ENCODE assay signal across 8 mouse cellular contexts in genomic region chr5:140501982-140502836, GRCm38 (mm10). TPM values are rescaled to one million over a fixed set of nuclear protein-coding genes. Genes with fewer than 3 reads are reported as not detected.
DNase-seq lines count a peak whose midpoint lies in the region; ATAC-seq and TF ChIP-seq lines count a peak whose summit lies in the region.

No protein-coding gene starts in this region.

- no peak for ATAC-seq in CD4-positive, CD25-positive, alpha-beta regulatory T cell, adult 4 months
- peak; percentile 42; the same call in 1 of the 2 replicates for ATAC-seq in G1E (ENCODE audit: extremely low read depth, insufficient number of reproducible peaks, low FRiP score, poor library complexity, severe bottlenecking)
- ATAC-seq in granulocyte monocyte progenitor cell, adult 5-6 weeks (replicated peaks; ENCODE audit: poor library complexity, severe bottlenecking): peak; percentile 34
- no peak for ATAC-seq in liver, embryonic 14.5 days (ENCODE audit: insufficient read depth)

- peak overlapping the region; percentile 14 for H3K9ac ChIP-seq in liver, embryonic 14.5 days (replicated peaks)

- peak; percentile 56 for DNase-seq in CD4-positive, CD25-positive, alpha-beta regulatory T cell, adult 2 months (ENCODE audit: low read depth, low spot score)
- no peak for DNase-seq in G1E (ENCODE audit: low spot score)
- no peak for DNase-seq in liver, embryonic 14.5 days (ENCODE audit: low read depth in 3 of 3, low spot score in 3 of 3)
- DNase-seq in splenic B cell, adult 2 months (ENCODE audit: low read depth, low spot score): peak; percentile 82
- DNase-seq in gastrocnemius, postnatal 25 days: no peak
- no peak for DNase-seq in layer of hippocampus, postnatal 25 days (ENCODE audit: extremely low spot score in 1 of 2, low spot score in 1 of 2)

- peaks cover 7% of the 10 kb centered on the region for H3K9me3 ChIP-seq in G1E (replicated peaks)
- no peaks in the 10 kb centered on the region for H3K9me3 ChIP-seq in liver, embryonic 14.5 days (ENCODE audit: control insufficient read depth, low read length)

- peaks cover 27% of the 10 kb centered on the region for H3K27me3 ChIP-seq in G1E (ENCODE audit: insufficient read depth, low read length)
- H3K27me3 ChIP-seq in liver, embryonic 14.5 days (ENCODE audit: control insufficient read depth, insufficient read depth, low read length): no peaks in the 10 kb centered on the region
- no peaks in the 10 kb centered on the region for H3K27me3 ChIP-seq in splenic B cell, adult 2 months (ENCODE audit: control insufficient read depth, insufficient read depth, low read length, poor library complexity, severe bottlenecking)

- H3K4me1 ChIP-seq in G1E (ENCODE audit: insufficient read depth, low read depth, low read length): peaks cover 10% of the 10 kb centered on the region
- H3K4me1 ChIP-seq in liver, embryonic 14.5 days (replicated peaks; ENCODE audit: control insufficient read depth in 2 of 2, insufficient read depth in 2 of 2, low read length in 1 of 2): peaks cover 13 to 28% of the 10 kb centered on the region in 2 experiments

- WGBS in liver, embryonic 14.5 days (ENCODE audit: insufficient replicate concordance): 14% methylated on average over 14 of the region's 14 CpGs

- no peak for TF ChIP-seq CTCF in G1E (IDR thresholded peaks at IDR 0.05; ENCODE audit: low read depth, low read length)
- no peak for TF ChIP-seq CTCF in liver, embryonic 14.5 days (IDR thresholded peaks at IDR 0.05; ENCODE audit: low read depth)

- no peak overlapping the region for H3K4me3 ChIP-seq in G1E (ENCODE audit: low read depth, low read length)
- H3K4me3 ChIP-seq in liver, embryonic 14.5 days (ENCODE audit: insufficient read depth in 1 of 2, low read depth in 2 of 2, low read length in 2 of 2): peak overlapping the region in 1 of 2 experiments; percentile 14; a peak in 1 of 4 replicates

- no peaks in the 10 kb centered on the region for H3K36me3 ChIP-seq in G1E (replicated peaks)
- no peaks in the 10 kb centered on the region for H3K36me3 ChIP-seq in liver, embryonic 14.5 days (replicated peaks; ENCODE audit: control insufficient read depth, insufficient read depth, low read depth)
- no peaks in the 10 kb centered on the region for H3K36me3 ChIP-seq in splenic B cell, adult 2 months (ENCODE audit: control insufficient read depth, insufficient read depth, low read length, poor library complexity, severe bottlenecking)

- peak overlapping the region; percentile 60 for H3K4me2 ChIP-seq in liver, embryonic 14.5 days (ENCODE audit: low read depth)

- peak overlapping the region; percentile 4; the same call in 1 of the 2 replicates for H3K27ac ChIP-seq in liver, embryonic 14.5 days

- no peak for TF ChIP-seq EP300 in liver, embryonic 14.5 days (IDR thresholded peaks at IDR 0.05; ENCODE audit: low read depth)

RNA-seq across cellular contexts. Expression of gene Chst12, which starts 3.1 kb away (rescaled TPM):
- polyA plus RNA-seq in CD4-positive, CD25-positive, alpha-beta regulatory T cell, adult 4 months (2017; shearing (Covaris generic)): 10 to 100 TPM; 31.8 to 44.3 TPM
- total RNA-seq in G1E (2014; fragmentation: Nextera tagmentation) (not detected in 2 replicates), G1E (2017) (0.16 and 0.17 TPM in 2 replicates)
- 0.34 and 0.36 TPM in 2 replicates for polyA plus RNA-seq in G1E (2012)
- total RNA-seq in granulocyte monocyte progenitor cell, adult 5-6 weeks (2014; fragmentation: Nextera tagmentation): 79.1 and 85.4 TPM in 2 replicates
- 30.2 and 30.3 TPM in 2 replicates for total RNA-seq in granulocyte monocyte progenitor cell, adult 5-6 weeks (2017)
- 4.3 and 4.8 TPM in 2 replicates for polyA plus RNA-seq in liver, embryonic 14.5 days (2012; rRNA removed)
- 5.4 and 6.5 TPM in 2 replicates for polyA plus RNA-seq in liver, embryonic 14.5 days (2014; fragmentation: Nextera tagmentation; extraction: Ambion mirVana)
- 1 to 10 TPM; 4.6 to 5.9 TPM for total RNA-seq in gastrocnemius, postnatal 25 days (2021)
- 10 to 100 TPM; 18.8 to 19.5 TPM for total RNA-seq in layer of hippocampus, postnatal 25 days (2021)

RNA-seq across cellular contexts. Expression of gene Gm4869, which starts 56.8 kb away (rescaled TPM):
- polyA plus RNA-seq in CD4-positive, CD25-positive, alpha-beta regulatory T cell, adult 4 months (2017; shearing (Covaris generic)): not detected
- total RNA-seq in G1E (2014; fragmentation: Nextera tagmentation) (not detected in 2 replicates), G1E (2017) (not detected in 2 replicates)
- not detected in 2 replicates for polyA plus RNA-seq in G1E (2012)
- total RNA-seq in granulocyte monocyte progenitor cell, adult 5-6 weeks (2014; fragmentation: Nextera tagmentation): not detected in 2 replicates
- total RNA-seq in granulocyte monocyte progenitor cell, adult 5-6 weeks (2017): not detected in 2 replicates
- 0.01 TPM in 1 of 2 replicates, not detected in the other for polyA plus RNA-seq in liver, embryonic 14.5 days (2012; rRNA removed)
- polyA plus RNA-seq in liver, embryonic 14.5 days (2014; fragmentation: Nextera tagmentation; extraction: Ambion mirVana): not detected in 2 replicates
- total RNA-seq in gastrocnemius, postnatal 25 days (2021): not detected
- total RNA-seq in layer of hippocampus, postnatal 25 days (2021): not detected

Comparison
In these comparisons a context has a peak if more than half of its experiments do, and no peak if none do; other contexts are left out.
1. DNase-seq: peak in CD4-positive, CD25-positive, alpha-beta regulatory T cell, adult 2 months (single experiment) and splenic B cell, adult 2 months (single experiment); none in G1E (single experiment), liver, embryonic 14.5 days (0 of 3), gastrocnemius, postnatal 25 days (single experiment) and layer of hippocampus, postnatal 25 days (0 of 2).
2. ATAC-seq: peak in G1E (single experiment) and granulocyte monocyte progenitor cell, adult 5-6 weeks (single experiment); none in CD4-positive, CD25-positive, alpha-beta regulatory T cell, adult 4 months (single experiment) and liver, embryonic 14.5 days (single experiment).
3. RNA of gene Chst12, which starts 3.1 kb away (total RNA-seq): 30.2 to 85.4 TPM in granulocyte monocyte progenitor cell, adult 5-6 weeks, 18.8 to 19.5 TPM in layer of hippocampus, postnatal 25 days and 4.6 to 5.9 TPM in gastrocnemius, postnatal 25 days; 0.16 to 0.17 TPM in G1E; every median in the first group is over 4 times any median in the second.